Mouse (Mus musculus) heart, embryonic 15.5 days (tissue): ENCODE data around the gene Cd82. TPM values are rescaled to one million over a fixed set of nuclear protein-coding genes. Genes with fewer than 3 reads are reported as not detected.
A peak's percentile ranks its signal among the peaks of the same experiment; 100 is the strongest.

Experiments
- ATAC-seq: fragments of 200-750 bp; cut with Nextera tagmentation; replicated peaks from 2 replicates; pipeline ENCODE4 v1.8.0; 2017; ENCODE audit warnings: low read depth, moderate TSS enrichment; ENCODE audit not compliant: insufficient number of reproducible peaks, insufficient read depth, low FRiP score
- H3K27ac ChIP-seq: fragments of 300-500 bp; sonication (generic); 2 replicates; pipeline ENCODE4 v1.5.1; 2015; ENCODE audit warnings: mild to moderate bottlenecking, inconsistent platforms
- H3K27me3 ChIP-seq: fragments of 300-500 bp; sonication (generic); 2 replicates; pipeline ENCODE4 v1.6.1; 2015; ENCODE audit warnings: inconsistent platforms
- H3K36me3 ChIP-seq: fragments of 300-500 bp; sonication (generic); 2 replicates; pipeline ENCODE4 v1.6.1; 2015; ENCODE audit warnings: mild to moderate bottlenecking, inconsistent platforms
- H3K4me1 ChIP-seq: fragments of 300-500 bp; sonication (generic); replicated peaks from 2 replicates; pipeline ENCODE4 v1.6.1; 2015; ENCODE audit warnings: inconsistent platforms
- H3K4me2 ChIP-seq: fragments of 300-500 bp; sonication (generic); 2 replicates; pipeline ENCODE4 v1.6.1; 2015; ENCODE audit warnings: inconsistent platforms, mild to moderate bottlenecking, moderate library complexity
- H3K4me3 ChIP-seq: fragments of 300-500 bp; sonication (generic); 2 replicates; pipeline ENCODE4 v1.5.1; 2015; ENCODE audit warnings: mild to moderate bottlenecking, inconsistent platforms
- H3K9ac ChIP-seq: fragments of 300-500 bp; sonication (generic); 2 replicates; pipeline ENCODE4 v1.6.1; 2015; ENCODE audit warnings: mild to moderate bottlenecking, inconsistent platforms
- H3K9me3 ChIP-seq: fragments of 300-500 bp; sonication (generic); replicated peaks from 2 replicates; pipeline ENCODE4 v1.6.1; 2016; ENCODE audit warnings: inconsistent platforms
- WGBS: fragments of 180-500 bp; shearing (Covaris S2); methylation state at CpG from one replicate; pipeline ENCODE4 v1.1.7; 2015; ENCODE audit warnings: mixed read lengths; 5-methylcytosine and 5-hydroxymethylcytosine counted together
- microRNA-seq: library from miRNA; unstranded; fragments of <30 nt; microRNA quantifications from one replicate; pipeline ENCODE4, GENCODE M21; 2016
- polyA plus RNA-seq: library from polyadenylated mRNA; unstranded; fragments of >200 nt; fragmentation: Nextera tagmentation; extraction: Ambion mirVana; gene quantifications from 2 replicates; pipeline ENCODE4 v1.2.1, GENCODE M21; 2015

The Cd82 gene
- polyA plus RNA-seq, 1 experiment from 2014 or later = 24.4 TPM

DNA sequence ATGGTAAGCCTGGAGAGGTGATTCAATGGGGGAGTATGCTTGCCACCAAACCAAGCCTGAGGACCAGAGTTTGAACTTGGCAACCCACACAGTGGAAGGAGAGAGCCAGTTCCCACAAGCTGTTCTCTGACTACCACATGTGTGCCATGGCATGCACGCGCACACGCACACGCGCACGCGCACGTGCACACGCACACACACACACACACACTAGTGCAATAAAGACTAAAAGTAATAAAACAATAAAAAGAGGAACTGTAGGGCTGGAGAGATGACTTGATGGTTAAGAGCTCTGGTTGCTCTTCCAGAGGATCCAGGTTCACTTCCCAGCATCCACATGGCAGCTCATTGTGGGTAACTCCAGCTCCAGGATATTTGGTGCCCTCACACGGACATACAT, 90.1 kb downstream of the Cd82 start:
- WGBS = 91% methylated on average over 10 of the region's 10 CpGs
- ATAC-seq = no peak
- H3K9ac ChIP-seq = no peak overlapping the region
- peaks cover 5% of the 10 kb centered on the region; the same call in 1 of the 2 replicates for H3K4me1 ChIP-seq
- no peaks in the 10 kb centered on the region for H3K27me3 ChIP-seq
- H3K9me3 ChIP-seq = no peaks in the 10 kb centered on the region
- no peak overlapping the region for H3K4me3 ChIP-seq
- peak overlapping the region; percentile 52; the same call in 1 of the 2 replicates for H3K27ac ChIP-seq
- H3K4me2 ChIP-seq = no peak overlapping the region
- no peaks in the 10 kb centered on the region for H3K36me3 ChIP-seq

DNA sequence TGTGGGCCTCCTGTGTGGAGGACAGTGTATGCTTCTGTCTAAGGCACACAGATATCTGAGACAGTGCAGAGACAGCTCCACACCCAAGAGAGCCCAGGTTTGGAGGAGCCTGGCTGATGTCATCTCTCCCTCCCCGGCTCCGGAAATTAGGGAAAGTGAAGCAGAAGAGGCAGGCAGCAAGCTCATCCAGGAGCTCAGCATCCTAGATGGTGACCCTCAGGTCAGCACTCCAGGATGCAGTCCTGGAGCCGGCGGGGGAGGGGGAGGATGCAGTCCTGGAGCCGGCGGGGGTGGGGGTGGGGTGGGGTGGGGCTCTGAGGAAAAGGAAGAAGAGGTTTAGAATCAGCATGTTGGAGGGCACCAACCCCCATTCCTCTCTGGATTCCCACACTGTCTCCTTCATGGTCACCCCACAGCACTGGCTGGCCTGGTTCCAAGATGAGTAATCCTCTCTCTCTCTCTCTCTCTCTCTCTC, 90.8 kb downstream of the Cd82 start:
- Histone ChIP-seq H3K36me3 (no peaks in the 10 kb centered on the region), H3K4me1 (peaks cover 5% of the 10 kb centered on the region; the same call in 1 of the 2 replicates), H3K27ac (peak overlapping the region; percentile 20; the same call in 1 of the 2 replicates), H3K4me3 (no peak overlapping the region), H3K9me3 (no peaks in the 10 kb centered on the region), H3K9ac (no peak overlapping the region), H3K4me2 (no peak overlapping the region), H3K27me3 (no peaks in the 10 kb centered on the region)
- 16% methylated on average over 6 of the region's 6 CpGs for WGBS
- ATAC-seq = peak; percentile 63; the same call in 1 of the 2 replicates

Small RNA genes within 50 kb of the gene (microRNA-seq; reads per million reads assigned to microRNA genes)
- not detected for gene Mir7001

Other genes with a start within 250 kb of the Cd82 start
- 31.7 and 39.6 TPM in 2 replicates for gene Tspan18, start 128.6 kb downstream of the Cd82 start, polyA plus RNA-seq
- gene Gm10803, start 97.4 kb upstream of the Cd82 start, polyA plus RNA-seq = not detected in 2 replicates
- gene Alx4, start 179.2 kb upstream of the Cd82 start, polyA plus RNA-seq = 0.04 and 0.11 TPM in 2 replicates